Mouse (Mus musculus): ENCODE measurements around the gene Mrpl48.

DNA sequence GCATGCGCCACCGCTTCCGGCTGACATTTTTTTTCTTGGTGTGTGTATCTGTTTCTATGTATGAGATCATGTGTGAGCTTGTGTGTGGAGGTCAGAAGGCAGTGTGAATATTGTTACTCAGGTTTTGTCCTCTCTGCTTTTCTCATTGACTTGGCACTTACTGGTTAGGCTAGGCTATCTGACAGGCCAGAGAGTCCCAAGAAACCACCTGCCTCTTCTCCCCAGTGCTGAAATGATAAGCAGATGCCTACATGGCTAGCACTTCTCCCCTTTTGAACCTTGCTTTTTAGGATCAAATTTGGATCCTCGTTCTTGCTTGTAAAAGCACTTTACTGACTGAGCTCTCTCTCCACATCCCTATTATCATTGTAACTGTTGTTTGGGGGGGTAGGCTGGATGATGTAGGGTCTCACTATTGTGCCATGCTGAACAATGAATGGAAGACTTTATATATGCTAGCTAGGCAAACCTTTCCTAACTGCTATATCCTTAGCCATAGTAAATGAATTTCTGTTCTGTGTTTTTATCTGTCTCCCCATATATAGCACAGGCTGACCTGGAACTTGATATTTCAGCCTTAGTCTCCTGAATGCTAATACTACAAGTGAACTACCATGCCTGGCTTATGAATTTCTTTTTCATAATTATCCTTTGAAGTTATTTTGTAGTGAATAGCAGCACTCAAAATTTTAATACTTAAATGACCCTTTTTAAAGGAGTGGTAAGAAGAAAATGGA lies 8.2 kb upstream of the Mrpl48 start:
- TF ChIP-seq CTCF (IDR thresholded peaks at IDR 0.05; ENCODE audit: control insufficient read depth, insufficient read depth, insufficient read length) (no peak), USF1 (IDR thresholded peaks at IDR 0.05; ENCODE audit: low read depth) (no peak)

Data from C2C12 (cell line).